Mouse (Mus musculus) kidney, postnatal 10 days (tissue): ENCODE measurements around the gene Hist1h2ad.
"Not testable (repeated sequence)": the region's sequence is repeated elsewhere in the genome, so short reads cannot be mapped to it uniquely, and the experiment has no call there.

Source experiments
- DNase-seq: peaks from one replicate; pipeline ENCODE4 v3.0.0; 2021; ENCODE audit warnings: mixed read lengths

Gene Hist1h2ad

DNA sequence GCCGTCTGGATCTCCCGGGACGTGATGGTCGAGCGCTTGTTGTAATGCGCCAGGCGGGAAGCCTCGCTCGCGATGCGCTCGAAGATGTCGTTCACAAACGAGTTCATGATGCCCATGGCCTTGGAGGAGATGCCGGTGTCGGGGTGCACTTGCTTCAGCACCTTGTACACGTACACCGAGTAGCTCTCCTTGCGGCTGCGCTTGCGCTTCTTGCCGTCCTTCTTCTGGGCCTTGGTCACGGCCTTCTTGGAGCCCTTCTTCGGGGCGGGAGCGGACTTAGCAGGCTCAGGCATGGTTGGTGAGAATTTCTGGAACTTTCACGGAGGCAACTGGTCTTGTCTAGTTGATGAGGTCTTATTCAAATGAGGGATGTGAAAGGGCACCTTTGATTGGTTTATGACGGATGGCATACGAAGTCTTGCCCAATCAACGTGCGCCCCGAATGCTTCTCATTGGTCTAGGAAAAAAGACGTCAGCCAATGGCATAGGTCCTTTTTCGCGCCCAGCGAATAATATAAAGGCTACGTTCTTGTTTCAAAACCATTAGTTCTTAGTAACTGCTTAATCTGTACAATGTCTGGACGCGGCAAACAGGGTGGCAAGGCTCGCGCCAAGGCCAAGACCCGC is at the start of gene Hist1h2ad, which contains the start of gene Hist1h2bf:
Gene Hist1h2ad, plus strand, starts transcription at position 484 of the 627 bp plus-strand sequence.
Gene Hist1h2bf, minus strand, starts transcription at position 299 of the 627 bp plus-strand sequence.
- peak; percentile 93 for DNase-seq

DNA sequence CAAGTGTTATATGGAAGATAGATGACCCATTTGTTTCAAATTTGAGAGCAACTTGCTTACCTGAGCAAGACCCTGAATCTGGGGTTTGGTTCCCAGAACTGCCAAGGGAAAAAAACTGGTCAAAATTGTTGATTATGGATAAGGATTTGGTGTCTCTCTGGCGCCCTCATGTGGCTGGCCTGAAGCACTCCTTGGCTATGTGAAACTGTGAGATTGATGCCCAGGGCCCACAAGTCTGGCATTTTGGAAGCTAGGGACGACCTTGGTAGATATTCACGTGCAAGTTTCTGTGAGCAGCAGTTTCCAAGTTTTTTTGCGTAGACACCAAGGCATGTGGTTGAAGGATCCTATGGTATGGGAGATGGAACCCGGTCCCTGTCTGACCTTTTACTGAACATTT is 49.5 kb upstream of the Hist1h2ad start:
- DNase-seq: peak; percentile 77

DNA sequence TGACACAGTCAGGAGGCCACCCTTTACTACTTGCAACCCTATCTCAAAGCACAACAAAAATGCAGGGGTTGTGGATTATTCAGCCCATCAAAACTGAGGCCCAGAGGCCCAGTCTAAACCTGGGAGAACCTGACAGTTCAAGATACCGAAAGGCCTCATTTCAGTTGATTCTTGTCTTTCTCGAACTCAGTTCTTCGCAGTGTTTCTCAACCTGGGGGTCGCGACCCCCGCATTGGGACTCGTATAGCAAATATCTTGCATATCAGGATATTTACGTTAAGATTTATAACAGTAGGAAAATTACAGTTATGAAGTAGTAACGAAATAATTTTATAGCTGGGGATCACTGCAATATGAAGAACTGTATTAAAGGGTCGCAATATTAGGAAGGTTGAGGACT is 48.3 kb upstream of the Hist1h2ad start:
- DNase-seq: peak; percentile 38

DNA sequence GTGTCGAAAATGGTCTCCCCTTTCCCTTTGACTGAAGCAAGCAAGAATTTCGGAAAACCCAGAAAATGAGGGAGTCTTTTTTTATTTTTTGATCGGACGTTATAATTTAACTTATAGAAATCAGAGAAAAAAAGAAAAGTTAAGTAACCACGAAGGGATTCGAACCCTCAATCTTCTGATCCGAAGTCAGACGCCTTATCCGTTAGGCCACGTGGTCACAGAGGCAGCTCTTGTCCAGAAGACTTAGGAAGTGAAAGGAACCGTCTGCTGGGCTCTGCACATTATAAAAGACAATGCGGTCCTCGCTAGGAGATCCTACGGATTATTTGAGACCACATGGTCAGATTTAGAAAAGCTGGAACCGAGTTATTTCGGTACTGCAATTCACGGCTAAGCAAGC is 47.9 kb upstream of the Hist1h2ad start:
- peak; percentile 93 for DNase-seq

DNA sequence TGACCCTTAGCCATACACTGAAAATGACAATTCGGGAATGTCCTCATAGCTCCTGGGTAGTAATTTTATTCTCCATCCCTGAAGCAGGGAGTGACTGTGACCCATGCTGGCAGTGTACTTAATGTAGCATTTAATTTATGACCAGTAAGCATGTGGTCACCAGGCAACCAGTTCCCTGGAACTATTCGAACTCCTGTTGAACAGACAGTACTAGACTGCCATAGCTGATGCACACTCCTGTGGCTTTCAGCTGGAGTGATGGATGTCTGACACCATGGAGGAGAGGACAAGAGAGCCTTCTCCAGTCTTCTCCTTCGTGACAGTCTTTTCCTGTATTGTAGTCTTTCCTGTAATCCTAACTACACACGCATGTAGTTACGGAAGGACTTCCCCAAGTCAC is 45.2 kb upstream of the Hist1h2ad start:
- DNase-seq: no peak

DNA sequence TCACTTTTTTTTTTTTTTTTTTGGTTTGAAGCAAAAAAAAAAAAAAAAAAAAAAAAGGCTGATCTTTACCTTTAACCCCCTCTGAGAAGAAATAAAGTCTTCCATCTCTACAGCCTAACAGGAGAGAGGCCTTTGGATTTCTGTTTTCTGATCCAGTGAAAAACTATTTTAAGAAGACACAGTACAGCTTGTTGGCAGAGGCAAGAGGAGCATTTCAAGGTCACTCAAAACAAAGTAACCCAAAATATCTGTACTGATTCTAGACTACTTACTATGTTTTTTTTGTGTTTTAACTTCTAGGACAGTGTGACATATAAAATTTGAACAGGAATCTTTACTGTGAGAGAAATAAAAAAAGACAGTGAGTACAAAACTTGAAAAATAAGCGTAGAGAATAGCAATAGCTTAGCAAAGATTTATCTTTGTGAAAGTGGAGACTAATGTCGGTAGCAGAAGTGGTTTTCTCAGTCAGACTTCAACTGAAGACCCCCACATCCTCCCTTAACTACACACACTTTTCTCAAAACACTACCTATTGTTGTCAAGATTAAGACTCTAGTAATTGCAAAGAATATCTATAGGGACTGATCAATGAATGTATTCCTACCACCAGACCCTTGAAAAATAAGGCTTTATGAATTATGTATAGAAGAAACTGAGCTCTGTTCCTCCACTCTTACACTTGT is 44.6 kb upstream of the Hist1h2ad start:
- DNase-seq: no peak

DNA sequence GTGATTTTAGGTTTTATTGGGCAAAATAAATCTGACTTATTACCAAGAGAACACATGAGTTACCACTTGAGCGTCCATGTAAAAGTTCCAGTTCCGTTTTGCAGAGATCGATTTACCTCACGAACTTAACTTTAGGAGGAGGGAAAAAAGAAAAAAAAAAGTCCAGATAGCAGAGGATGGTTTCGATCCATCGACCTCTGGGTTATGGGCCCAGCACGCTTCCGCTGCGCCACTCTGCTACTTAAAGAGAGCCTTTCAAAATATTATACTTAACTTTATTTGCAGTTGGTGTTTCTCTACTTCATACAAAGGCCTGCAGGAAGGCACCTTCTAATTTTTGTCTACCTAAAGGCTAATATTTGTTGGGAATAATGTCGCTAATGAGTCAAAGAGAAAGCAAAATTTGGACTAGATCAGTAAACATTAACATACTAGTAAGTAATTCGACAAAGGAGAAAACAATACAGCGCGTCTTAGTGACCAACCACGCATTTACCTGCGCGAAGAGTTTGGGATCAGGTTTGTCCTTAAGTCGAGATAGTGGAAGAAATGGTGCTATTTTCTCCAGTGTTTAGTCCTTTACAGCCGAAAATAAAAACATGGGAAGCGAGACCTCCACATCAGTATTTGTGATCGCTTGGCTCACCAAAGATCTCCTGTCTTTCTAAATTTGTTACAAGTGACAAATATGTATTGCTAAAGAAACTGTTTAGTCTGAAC is 43.8 kb upstream of the Hist1h2ad start:
- peak; percentile 73 for DNase-seq

DNA sequence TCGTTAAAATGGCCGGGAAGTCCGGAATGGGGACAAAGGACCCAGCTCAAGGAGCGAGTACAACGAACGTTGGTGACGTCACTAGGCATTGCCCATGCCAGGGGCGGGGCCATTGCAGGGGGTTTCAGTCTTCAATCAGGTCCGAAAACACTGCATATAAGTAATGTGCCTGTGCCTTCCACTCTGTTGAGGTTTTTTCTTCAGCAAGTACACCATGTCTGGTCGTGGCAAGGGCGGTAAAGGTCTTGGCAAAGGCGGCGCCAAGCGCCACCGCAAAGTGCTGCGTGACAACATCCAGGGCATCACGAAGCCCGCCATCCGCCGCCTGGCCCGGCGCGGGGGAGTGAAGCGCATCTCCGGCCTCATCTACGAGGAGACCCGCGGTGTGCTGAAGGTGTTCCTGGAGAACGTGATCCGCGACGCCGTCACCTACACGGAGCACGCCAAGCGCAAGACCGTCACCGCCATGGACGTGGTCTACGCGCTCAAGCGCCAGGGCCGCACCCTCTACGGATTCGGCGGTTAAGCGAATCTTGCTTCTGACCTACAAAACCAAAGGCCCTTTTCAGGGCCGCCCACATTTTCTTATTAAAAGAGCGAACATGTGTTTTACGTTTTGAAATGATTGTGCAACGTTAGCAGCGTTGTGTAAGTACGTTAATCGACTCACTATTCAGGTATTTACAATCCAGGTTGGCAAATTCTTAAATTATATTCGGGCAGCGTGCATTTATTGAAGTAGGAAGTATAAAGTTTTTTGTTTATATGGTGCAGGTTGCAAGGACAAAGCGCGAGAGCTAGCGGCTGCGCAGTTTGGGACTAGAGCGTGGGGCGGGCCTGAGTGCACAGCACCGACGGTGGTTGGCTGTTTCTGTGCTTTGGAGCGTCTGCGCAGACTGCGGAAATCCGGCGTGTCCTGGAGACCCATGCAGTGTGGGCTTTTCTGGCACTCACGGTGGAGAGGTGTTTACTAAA is 43.0 kb upstream of the Hist1h2ad start, which contains the start of gene Hist1h4h:
Gene Hist1h4h, plus strand, starts transcription at position 150 of the 975 bp plus-strand sequence.
- DNase-seq: peak; percentile 97

DNA sequence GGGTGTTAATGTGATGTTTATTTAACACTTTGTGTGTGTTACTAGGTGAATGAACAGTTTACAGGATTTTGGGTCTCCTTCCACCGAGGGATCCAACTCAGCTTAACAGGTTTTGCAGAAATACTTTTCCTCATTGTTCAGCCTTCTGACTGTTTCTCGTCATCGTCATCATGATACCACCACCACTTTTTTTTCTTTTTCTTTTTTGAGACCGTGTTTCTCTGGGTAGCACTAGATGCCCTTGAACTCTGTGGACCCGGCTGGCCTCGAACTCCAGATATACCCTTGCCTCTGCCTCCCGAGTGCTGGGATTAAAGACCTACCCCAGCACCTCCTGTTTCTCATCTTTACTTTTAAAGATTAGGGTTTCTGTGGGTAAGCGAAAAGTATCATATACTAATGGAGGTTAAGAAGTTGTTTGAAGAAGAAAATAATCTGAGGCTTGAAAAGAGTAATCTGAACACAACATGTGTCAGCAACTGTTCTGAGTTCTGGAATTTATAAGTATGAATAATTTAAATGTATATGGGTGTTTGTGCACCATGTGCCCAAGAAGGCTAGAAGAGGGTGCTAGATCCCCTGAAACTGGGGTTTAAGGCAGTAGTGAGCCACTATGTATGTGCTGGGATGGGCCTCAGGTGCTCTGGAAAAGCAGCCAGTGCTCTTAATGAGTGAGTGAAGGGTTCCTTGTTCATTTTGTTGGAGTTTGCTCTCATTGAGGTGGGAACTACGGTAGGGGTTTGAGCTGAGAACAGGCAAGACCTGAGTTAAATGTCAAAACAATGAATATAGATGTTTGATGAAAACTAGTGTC is 41.7 kb upstream of the Hist1h2ad start:
- DNase-seq: no peak

DNA sequence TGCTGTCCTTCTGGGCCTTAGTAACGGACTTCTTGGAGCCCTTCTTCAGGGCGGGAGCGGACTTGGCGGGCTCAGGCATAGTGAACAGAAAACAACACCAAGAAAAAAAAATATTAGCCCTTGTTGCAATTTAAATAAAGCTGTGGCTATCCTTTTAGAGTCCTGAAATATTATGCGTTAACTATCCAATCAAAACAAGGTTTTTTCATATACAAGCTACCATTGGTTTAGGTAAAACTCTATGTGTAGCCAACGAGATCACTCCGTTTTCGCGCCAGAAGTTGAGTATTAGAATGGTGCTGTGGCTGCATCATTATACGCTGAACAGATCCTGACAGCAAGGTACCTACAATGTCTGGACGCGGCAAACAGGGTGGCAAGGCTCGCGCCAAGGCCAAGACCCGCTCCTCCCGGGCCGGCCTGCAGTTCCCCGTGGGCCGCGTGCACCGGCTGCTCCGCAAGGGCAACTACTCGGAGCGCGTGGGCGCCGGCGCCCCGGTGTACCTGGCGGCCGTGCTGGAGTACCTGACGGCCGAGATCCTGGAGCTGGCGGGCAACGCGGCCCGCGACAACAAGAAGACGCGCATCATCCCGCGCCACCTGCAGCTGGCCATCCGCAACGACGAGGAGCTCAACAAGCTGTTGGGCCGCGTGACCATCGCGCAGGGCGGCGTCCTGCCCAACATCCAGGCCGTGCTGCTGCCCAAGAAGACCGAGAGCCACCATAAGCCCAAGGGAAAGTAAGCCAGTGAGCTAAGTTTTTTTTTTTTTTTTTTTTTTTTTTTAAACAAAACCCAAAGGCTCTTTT is 40.4 kb upstream of the Hist1h2ad start, which contains the start of gene Hist1h2af:
Gene Hist1h2af, plus strand, starts transcription at position 347 of the 808 bp plus-strand sequence.
- peak; percentile 80 for DNase-seq

DNA sequence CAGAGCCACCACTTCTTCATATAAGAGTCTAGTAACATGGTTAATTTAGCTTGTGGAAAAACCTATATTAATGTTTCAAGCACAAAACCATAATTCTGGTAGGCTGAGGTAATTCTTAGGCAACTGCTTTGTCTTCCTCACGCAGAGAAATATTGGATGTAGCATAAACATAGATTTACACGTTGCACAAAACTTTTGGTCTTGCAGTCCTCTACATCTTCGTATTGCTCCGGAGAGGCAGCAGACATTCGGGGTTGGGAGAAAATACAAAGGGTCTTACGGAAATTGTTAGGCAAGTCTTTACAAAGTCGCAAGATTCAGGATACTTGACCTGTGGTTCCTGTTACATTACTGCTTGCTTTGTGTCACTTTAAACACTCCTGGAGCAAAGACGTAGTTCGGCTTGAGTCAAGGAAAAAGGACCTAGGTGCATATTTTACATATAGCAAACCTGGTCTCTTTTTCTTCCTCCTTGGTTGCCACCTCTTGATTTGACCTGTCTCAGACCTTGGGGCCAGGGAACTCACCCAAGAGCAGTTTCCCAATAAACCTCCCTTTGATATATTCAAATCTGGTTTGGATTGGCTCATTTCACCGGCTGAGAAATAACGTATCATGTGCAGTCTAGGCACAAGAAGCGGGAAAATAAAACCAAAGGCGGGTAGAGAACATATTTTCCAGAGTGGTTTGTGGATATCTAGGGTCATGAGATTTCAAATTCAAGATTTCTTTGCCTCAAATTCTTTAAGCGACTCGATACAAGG is 39.6 kb upstream of the Hist1h2ad start:
- DNase-seq: peak; percentile 20

DNA sequence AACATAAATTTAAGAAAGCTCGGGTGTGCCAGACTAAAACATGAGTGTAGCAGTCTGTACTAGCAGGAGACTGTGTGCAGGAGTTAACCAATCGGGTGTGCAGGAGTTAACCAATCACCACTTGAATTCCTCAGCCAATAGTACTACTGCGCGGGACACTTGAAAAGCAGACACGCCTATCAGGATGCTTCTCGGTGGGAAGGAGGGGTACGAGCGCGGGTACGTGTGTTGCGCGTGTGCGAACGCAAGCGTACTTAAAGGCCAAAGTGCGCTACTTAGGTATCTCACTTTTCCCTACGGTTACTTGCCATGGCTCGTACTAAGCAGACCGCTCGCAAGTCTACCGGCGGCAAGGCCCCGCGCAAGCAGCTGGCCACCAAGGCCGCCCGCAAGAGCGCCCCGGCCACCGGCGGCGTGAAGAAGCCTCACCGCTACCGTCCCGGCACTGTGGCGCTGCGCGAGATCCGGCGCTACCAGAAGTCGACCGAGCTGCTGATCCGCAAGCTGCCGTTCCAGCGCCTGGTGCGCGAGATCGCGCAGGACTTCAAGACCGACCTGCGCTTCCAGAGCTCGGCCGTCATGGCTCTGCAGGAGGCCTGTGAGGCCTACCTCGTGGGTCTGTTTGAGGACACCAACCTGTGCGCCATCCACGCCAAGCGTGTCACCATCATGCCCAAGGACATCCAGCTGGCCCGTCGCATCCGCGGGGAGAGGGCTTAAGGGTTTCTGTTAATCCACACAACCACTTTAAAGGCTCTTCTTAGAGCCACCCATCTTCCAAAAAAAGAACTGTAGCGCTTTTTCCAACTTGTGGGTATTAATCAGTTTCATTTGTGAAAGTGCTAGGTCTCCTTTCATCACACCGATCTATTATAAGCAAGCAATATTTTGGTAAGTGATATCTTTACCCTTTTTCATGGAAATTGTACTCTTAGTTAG is 38.8 kb upstream of the Hist1h2ad start, which contains the start of gene Hist1h3g:
Gene Hist1h3g, plus strand, starts transcription at position 286 of the 939 bp plus-strand sequence.
- peak; percentile 91 for DNase-seq

DNA sequence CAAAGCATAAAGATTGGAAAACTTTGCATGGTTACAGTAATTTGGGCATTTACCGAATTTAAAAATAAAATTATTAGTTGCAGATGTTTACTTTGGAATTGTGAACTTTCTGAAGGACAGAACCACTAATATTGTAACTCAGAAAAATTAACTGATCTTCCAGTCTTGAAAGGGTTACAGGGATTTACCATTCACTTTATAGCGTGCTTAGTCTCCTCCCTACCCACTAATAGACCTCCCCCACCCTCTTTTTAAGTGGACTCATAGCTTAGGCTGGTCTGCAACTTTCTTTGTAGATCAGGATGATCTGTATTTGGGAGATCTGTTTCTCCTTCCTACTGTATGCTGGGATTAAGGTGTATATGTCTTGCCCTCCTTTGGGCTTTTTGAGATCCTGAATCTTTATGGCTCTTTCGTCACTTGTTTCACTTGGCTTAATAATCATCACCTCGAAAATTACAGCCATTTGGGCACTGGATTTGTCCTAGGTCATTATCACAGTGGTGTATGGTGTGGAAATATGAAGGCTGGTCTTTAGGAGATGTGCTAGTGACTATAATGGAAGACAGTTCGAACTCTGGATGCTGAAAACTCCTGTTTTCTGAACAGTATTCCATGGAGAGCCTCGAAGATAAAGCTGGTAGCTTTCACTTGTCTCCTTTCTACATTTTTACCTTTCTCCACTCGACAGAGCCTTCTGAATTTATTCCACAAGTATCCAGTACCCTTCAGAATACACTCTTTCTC is 37.9 kb upstream of the Hist1h2ad start:
- DNase-seq: no peak

DNA sequence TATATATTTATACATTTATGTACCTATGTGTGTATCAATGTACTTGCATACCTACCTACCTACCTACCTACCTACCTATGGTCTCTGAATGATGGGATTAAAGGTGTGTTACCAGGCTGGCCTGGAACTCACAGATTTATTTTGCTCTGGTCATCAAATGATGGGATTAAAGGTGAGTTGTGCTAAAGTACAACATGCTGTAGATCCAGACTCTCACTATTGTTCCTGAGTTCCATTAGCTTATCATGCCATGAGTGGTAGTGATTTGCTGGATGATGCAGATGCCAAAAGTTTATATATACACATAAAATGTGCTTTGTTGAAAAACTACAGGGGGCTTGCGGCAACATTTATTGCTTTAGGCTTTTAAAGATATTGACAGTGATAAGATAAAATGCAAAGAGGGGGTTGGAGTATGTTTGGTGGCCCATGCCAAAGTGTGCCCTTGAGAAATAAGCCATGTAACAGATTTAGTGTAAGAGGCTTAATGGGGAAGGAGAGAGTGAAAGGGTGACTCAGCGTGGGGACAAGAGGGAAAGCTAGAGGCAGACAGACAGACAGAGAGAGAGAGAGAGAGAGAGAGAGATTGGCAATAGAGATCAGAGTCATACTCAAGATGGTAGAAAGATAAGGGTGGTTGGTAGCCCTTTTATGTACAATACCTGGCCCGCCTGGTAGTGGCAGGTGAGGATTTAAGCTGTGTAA is 37.0 kb upstream of the Hist1h2ad start:
- DNase-seq: no peak

DNA sequence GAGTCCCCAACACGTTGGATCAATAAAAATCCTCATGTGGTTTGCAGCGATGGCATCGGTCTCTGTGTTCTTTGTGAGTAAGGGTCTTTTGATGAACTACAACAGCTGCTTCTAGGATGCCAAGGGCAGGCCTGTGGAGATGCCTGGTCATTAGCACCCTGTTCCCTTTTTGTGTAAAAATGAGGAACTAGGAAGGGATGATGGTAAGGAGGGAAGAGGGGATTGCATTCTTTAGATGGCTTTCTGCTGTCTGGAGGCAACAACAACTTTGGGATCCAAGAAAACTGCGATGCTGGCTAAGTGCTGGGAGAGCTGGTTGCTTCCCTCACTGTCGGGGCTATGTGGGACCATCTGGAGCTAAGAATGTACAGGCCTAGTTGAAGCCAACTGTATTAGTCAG is 35.9 kb upstream of the Hist1h2ad start:
- DNase-seq: no peak

DNA sequence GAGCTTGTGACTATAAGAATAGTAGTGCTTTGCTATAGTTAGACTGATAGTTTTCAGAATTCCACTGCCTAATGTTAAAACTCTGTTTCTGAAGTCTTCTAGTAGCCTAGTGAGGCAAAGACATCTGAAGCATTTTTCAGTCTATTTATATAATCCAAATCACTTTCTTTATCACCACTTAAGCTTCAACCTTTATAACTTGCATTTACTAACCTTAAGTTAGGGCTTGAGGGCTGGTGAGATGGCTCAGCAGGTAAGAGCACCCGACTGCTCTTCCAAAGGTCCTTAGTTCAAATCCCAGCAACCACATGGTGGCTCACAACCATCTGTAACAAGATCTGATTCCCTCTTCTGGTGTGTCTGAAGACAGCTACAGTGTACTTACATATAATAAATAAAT is 34.4 kb upstream of the Hist1h2ad start:
- not testable (repeated sequence) for DNase-seq

DNA sequence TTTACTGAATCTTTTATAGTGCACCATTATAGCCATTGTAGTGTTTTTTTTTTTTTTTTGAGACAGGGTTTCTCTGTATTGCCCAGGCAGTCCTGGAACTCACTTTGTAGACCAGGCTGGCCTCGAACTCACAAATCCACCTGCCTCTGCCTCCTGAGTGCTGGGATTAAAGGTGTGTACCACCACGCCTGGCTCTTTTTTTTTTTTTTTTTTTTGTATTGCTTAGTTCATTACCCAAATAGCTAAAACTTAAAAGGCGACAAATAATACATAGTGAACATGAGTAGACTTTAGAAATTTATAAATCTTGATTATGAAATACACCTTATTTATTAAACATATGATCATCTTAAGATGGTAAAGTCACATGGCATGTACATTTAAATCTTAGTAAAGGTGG is 32.7 kb upstream of the Hist1h2ad start:
- DNase-seq: no peak
